Mouse (Mus musculus): Measurements from ENCODE around the gene Tmem268.

Tmem268 gene

GRCm38 (mm10) chr4:63558407-63559081, at the start of gene Tmem268:
Gene Tmem268 (plus strand): TSS chr4:63558781.
- peak; percentile 65 for ATAC-seq (ENCODE audit: low TSS enrichment)

- ATAC-seq (ENCODE audit: low TSS enrichment) = no peak
Measured at GRCm38 (mm10) chr4:63512921-63513320, 45.7 kb upstream of the Tmem268 start.

- no peak for ATAC-seq (ENCODE audit: low TSS enrichment)
Measured at GRCm38 (mm10) chr4:63514454-63514984, 44.1 kb upstream of the Tmem268 start.

- ATAC-seq (ENCODE audit: low TSS enrichment) = no peak
Measured at GRCm38 (mm10) chr4:63515021-63515420, 43.6 kb upstream of the Tmem268 start.

GRCm38 (mm10) chr4:63521813-63522419, 36.7 kb upstream of the Tmem268 start:
- no peak for ATAC-seq (ENCODE audit: low TSS enrichment)

- no peak for ATAC-seq (ENCODE audit: low TSS enrichment)
Measured at GRCm38 (mm10) chr4:63525514-63525913, 33.1 kb upstream of the Tmem268 start.

GRCm38 (mm10) chr4:63528946-63529345, 29.6 kb upstream of the Tmem268 start:
- peak; percentile 94 for ATAC-seq (ENCODE audit: low TSS enrichment)

- no peak for ATAC-seq (ENCODE audit: low TSS enrichment)
Measured at GRCm38 (mm10) chr4:63530409-63530808, 28.2 kb upstream of the Tmem268 start.

- peak; percentile 36; the same call in 1 of the 2 replicates for ATAC-seq (ENCODE audit: low TSS enrichment)
Measured at GRCm38 (mm10) chr4:63537602-63538001, 21.0 kb upstream of the Tmem268 start.

- ATAC-seq (ENCODE audit: low TSS enrichment) = no peak
Measured at GRCm38 (mm10) chr4:63542209-63542608, 16.4 kb upstream of the Tmem268 start.

- ATAC-seq (ENCODE audit: low TSS enrichment) = peak; percentile 45
Measured at GRCm38 (mm10) chr4:63543746-63544493, 14.7 kb upstream of the Tmem268 start.

GRCm38 (mm10) chr4:63544494-63545230, 13.9 kb upstream of the Tmem268 start, which contains the start of gene Atp6v1g1:
Gene Atp6v1g1 (plus strand): TSS chr4:63544772.
- peak; percentile 92 for ATAC-seq (ENCODE audit: low TSS enrichment)

GRCm38 (mm10) chr4:63545231-63545958, 13.2 kb upstream of the Tmem268 start:
- no peak; the same call in 1 of the 2 replicates for ATAC-seq (ENCODE audit: low TSS enrichment)

GRCm38 (mm10) chr4:63546441-63547055, 12.0 kb upstream of the Tmem268 start:
- ATAC-seq (ENCODE audit: low TSS enrichment) = no peak

- 0 out of 2 replicates have a peak, but pooled peaks have one; percentile 10 for ATAC-seq (ENCODE audit: low TSS enrichment)
Measured at GRCm38 (mm10) chr4:63547799-63548198, 10.8 kb upstream of the Tmem268 start.

GRCm38 (mm10) chr4:63548491-63548890, 10.1 kb upstream of the Tmem268 start:
- ATAC-seq (ENCODE audit: low TSS enrichment) = no peak

- no peak for ATAC-seq (ENCODE audit: low TSS enrichment)
Measured at GRCm38 (mm10) chr4:63550908-63551307, 7.7 kb upstream of the Tmem268 start.

GRCm38 (mm10) chr4:63552865-63553264, 5.7 kb upstream of the Tmem268 start:
- peak; percentile 54 for ATAC-seq (ENCODE audit: low TSS enrichment)

GRCm38 (mm10) chr4:63553789-63554576, 4.6 kb upstream of the Tmem268 start:
- ATAC-seq (ENCODE audit: low TSS enrichment) = no peak

- no peak for ATAC-seq (ENCODE audit: low TSS enrichment)
Measured at GRCm38 (mm10) chr4:63554616-63555015, 4.0 kb upstream of the Tmem268 start.
